Mouse (Mus musculus) hindbrain, postnatal 0 days (tissue): ENCODE results near the gene Wbp1l. TPM values are rescaled to one million over a fixed set of nuclear protein-coding genes. Genes with fewer than 3 reads are reported as not detected.
A peak's percentile ranks its signal among the peaks of the same experiment; 100 is the strongest.

Experiments
- ATAC-seq: fragments of 200-750 bp; cut with Nextera tagmentation; 2 replicates; pipeline ENCODE4 v1.8.0; 2017; ENCODE audit warnings: mild to moderate bottlenecking, moderate TSS enrichment, moderate library complexity
- DNase-seq: peaks from one replicate; pipeline ENCODE4 v3.0.0-alpha.2; 2015; ENCODE audit warnings: low spot score
- H3K27ac ChIP-seq: fragments of 300-500 bp; sonication (generic); 2 replicates; pipeline ENCODE4 v1.5.1; 2014; ENCODE audit warnings: mild to moderate bottlenecking
- H3K27me3 ChIP-seq: fragments of 300-500 bp; sonication (generic); 2 replicates; pipeline ENCODE4 v1.6.1; 2014; ENCODE audit warnings: low read length, mixed read lengths; ENCODE audit not compliant: insufficient read depth
- H3K36me3 ChIP-seq: fragments of 300-500 bp; sonication (generic); 2 replicates; pipeline ENCODE4 v1.6.1; 2014; ENCODE audit warnings: low read length, mixed read lengths; ENCODE audit not compliant: insufficient read depth
- H3K4me1 ChIP-seq: fragments of 300-500 bp; sonication (generic); 2 replicates; pipeline ENCODE4 v1.6.1; 2014; ENCODE audit warnings: antibody characterized with exemption, low read length, mixed read lengths; ENCODE audit not compliant: insufficient read depth
- H3K4me2 ChIP-seq: fragments of 300-500 bp; sonication (generic); 2 replicates; pipeline ENCODE4 v1.6.1; 2014; ENCODE audit warnings: low read depth, mild to moderate bottlenecking, low read length, moderate library complexity, mixed read lengths
- H3K4me3 ChIP-seq: fragments of 300-500 bp; sonication (generic); 2 replicates; pipeline ENCODE4 v1.5.1; 2014; ENCODE audit warnings: low read length
- H3K9ac ChIP-seq: fragments of 300-500 bp; sonication (generic); replicated peaks from 2 replicates; pipeline ENCODE4 v1.6.1; 2014; ENCODE audit warnings: mild to moderate bottlenecking, low read length, moderate library complexity, mixed read lengths
- H3K9me3 ChIP-seq: fragments of 300-500 bp; sonication (generic); 2 replicates; pipeline ENCODE4 v1.6.1; 2016; ENCODE audit warnings: low read length, mixed read lengths
- CTCF ChIP-seq: IDR thresholded peaks from 2 replicates; pipeline ENCODE4 v1.5.1; 2016; ENCODE audit warnings: antibody characterized with exemption, control low read depth, low read depth
- WGBS: fragments of 180-500 bp; shearing (Covaris S2); extraction: QIAGEN DNeasy Blood & Tissue Kit; methylation state at CpG from one replicate; pipeline ENCODE4 v1.1.7; 2014; 5-methylcytosine and 5-hydroxymethylcytosine counted together
- polyA plus RNA-seq: library from polyadenylated mRNA; unstranded; fragments of >200 nt; fragmentation: Nextera tagmentation; extraction: Ambion mirVana; gene quantifications from 2 replicates; pipeline ENCODE4 v1.2.1, GENCODE M21; 2015
- total RNA-seq: library from RNA; depleted of rRNA; stranded (reverse); fragments of >200 nt; gene quantifications from 2 replicates; pipeline ENCODE4 v1.2.3, GENCODE M21; 2014

Wbp1l gene
- total and polyA plus RNA-seq, 2 experiments from 2014 or later: 30.3 to 52.3 TPM

GRCm38 (mm10) chr19:46640780-46641179 lies 41.9 kb downstream of the Wbp1l start:
- peaks cover 33% of the 10 kb centered on the region for H3K4me1 ChIP-seq
- no peaks in the 10 kb centered on the region; the same call in 1 of the 2 replicates for H3K36me3 ChIP-seq
- no peak overlapping the region for H3K4me2 ChIP-seq
- no peak overlapping the region for H3K4me3 ChIP-seq
- no peak overlapping the region for H3K9ac ChIP-seq
- peak overlapping the region; percentile 74; the same call in 1 of the 2 replicates for H3K27ac ChIP-seq
- 87% methylated on average over 8 of the region's 8 CpGs for WGBS
- DNase-seq (no peak), ATAC-seq (no peak)
- H3K9me3 ChIP-seq: no peaks in the 10 kb centered on the region
- TF ChIP-seq CTCF: no peak
- H3K27me3 ChIP-seq: no peaks in the 10 kb centered on the region

- H3K27me3 ChIP-seq: no peaks in the 10 kb centered on the region
- H3K4me2 ChIP-seq: 0 out of 2 replicates have a peak overlapping the region, but pooled peaks have one; percentile 4
- no peak overlapping the region for H3K4me3 ChIP-seq
- H3K9ac ChIP-seq: no peak overlapping the region
- ATAC-seq (peak; percentile 69), DNase-seq (peak; percentile 53)
- TF ChIP-seq CTCF: no peak
- peak overlapping the region; percentile 74 for H3K27ac ChIP-seq
- H3K4me1 ChIP-seq: peaks cover 33% of the 10 kb centered on the region
- H3K36me3 ChIP-seq: no peaks in the 10 kb centered on the region; the same call in 1 of the 2 replicates
- no peaks in the 10 kb centered on the region for H3K9me3 ChIP-seq
- WGBS: 46% methylated on average over 19 of the region's 19 CpGs
Measured at GRCm38 (mm10) chr19:46641420-46642085, 42.7 kb downstream of the Wbp1l start.

GRCm38 (mm10) chr19:46642136-46642753 lies 43.4 kb downstream of the Wbp1l start:
- ATAC-seq (no peak), DNase-seq (no peak)
- no peaks in the 10 kb centered on the region; the same call in 1 of the 2 replicates for H3K36me3 ChIP-seq
- no peak overlapping the region for H3K4me2 ChIP-seq
- H3K9me3 ChIP-seq: no peaks in the 10 kb centered on the region
- 60% methylated on average over 22 of the region's 22 CpGs for WGBS
- H3K9ac ChIP-seq: no peak overlapping the region
- TF ChIP-seq CTCF: no peak
- H3K27ac ChIP-seq: peak overlapping the region; percentile 74
- no peaks in the 10 kb centered on the region for H3K27me3 ChIP-seq
- peaks cover 36% of the 10 kb centered on the region for H3K4me1 ChIP-seq
- H3K4me3 ChIP-seq: no peak overlapping the region

- Histone ChIP-seq H3K4me2 (no peak overlapping the region), H3K27me3 (no peaks in the 10 kb centered on the region), H3K9ac (no peak overlapping the region), H3K4me3 (no peak overlapping the region), H3K36me3 (no peaks in the 10 kb centered on the region; the same call in 1 of the 2 replicates), H3K9me3 (no peaks in the 10 kb centered on the region), H3K27ac (peak overlapping the region; percentile 41; the same call in 1 of the 2 replicates), H3K4me1 (peaks cover 36% of the 10 kb centered on the region)
- TF ChIP-seq CTCF: no peak
- ATAC-seq (no peak), DNase-seq (no peak)
- WGBS: 48% methylated on average over 5 of the region's 5 CpGs
Measured at GRCm38 (mm10) chr19:46643236-46643635, 44.4 kb downstream of the Wbp1l start.

- H3K9ac ChIP-seq: no peak overlapping the region; the same call in 1 of the 2 replicates
- DNase-seq (no peak), ATAC-seq (0 out of 2 replicates have a peak, but pooled peaks have one; percentile 33)
Measured at GRCm38 (mm10) chr19:46644343-46644792, 45.5 kb downstream of the Wbp1l start.

GRCm38 (mm10) chr19:46644793-46645602 lies 46.1 kb downstream of the Wbp1l start:
- H3K36me3 ChIP-seq: no peaks in the 10 kb centered on the region; the same call in 1 of the 2 replicates
- no peak overlapping the region; the same call in 1 of the 2 replicates for H3K9ac ChIP-seq
- TF ChIP-seq CTCF: no peak
- ATAC-seq (peak; percentile 50), DNase-seq (peak; percentile 71)
- no peaks in the 10 kb centered on the region for H3K27me3 ChIP-seq
- WGBS: 26% methylated on average over 12 of the region's 12 CpGs
- peak overlapping the region; percentile 63 for H3K27ac ChIP-seq
- no peak overlapping the region for H3K4me2 ChIP-seq
- peaks cover 36% of the 10 kb centered on the region for H3K4me1 ChIP-seq
- H3K9me3 ChIP-seq: no peaks in the 10 kb centered on the region
- H3K4me3 ChIP-seq: no peak overlapping the region

More at GRCm38 (mm10) chr19:46644343-46644792, 45.5 kb downstream of the Wbp1l start:
- Histone ChIP-seq H3K27me3 (no peaks in the 10 kb centered on the region), H3K9me3 (no peaks in the 10 kb centered on the region), H3K4me2 (no peak overlapping the region), H3K27ac (peak overlapping the region; percentile 63; the same call in 1 of the 2 replicates), H3K36me3 (no peaks in the 10 kb centered on the region; the same call in 1 of the 2 replicates), H3K4me1 (peaks cover 36% of the 10 kb centered on the region), H3K4me3 (no peak overlapping the region)
- no peak for TF ChIP-seq CTCF
- 67% methylated on average over 10 of the region's 10 CpGs for WGBS
